Mouse (Mus musculus): ENCODE data around the gene Nptxr. TPM values are rescaled to one million over a fixed set of nuclear protein-coding genes. Genes with fewer than 3 reads are reported as not detected.

Gene Nptxr
- polyA plus RNA-seq, 1 experiment from 2014 or later = 1.2 TPM

DNA sequence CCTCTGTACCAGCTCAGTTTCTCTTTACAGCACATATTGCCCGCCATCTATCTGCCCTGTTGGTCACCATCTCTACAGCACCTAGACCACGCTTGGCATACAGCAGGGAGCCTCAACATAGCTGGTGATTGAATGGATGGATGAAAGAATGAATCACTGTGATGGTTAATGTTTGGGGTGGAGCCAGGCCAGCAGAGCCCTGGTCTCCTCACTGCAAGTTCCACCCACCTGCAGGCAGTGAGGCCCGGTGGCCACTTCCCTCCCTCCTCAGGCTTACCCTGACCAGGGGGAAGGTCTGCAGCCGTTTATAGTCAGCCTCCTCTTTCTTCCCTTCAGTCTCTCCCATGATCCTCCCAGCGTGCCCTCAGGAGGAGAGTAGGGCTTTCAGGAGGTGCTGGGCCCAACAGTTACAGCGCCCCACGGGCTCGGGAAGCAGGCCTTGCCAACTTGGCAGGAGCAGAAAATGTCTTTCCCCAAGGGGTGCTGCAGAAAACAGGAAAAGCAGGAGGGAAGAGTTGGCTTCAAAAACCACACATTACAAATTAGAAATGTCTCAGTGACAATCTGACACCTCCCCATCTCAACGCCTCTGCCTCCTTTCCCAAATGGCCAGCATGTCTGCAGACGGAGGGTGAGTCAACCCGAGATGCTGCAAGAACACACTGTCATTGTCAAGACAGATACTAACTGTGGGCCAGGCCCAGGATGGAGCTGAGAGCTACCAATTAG lies 39.9 kb downstream of the Nptxr start:
- no peak overlapping the region for H3K4me2 ChIP-seq (replicated peaks; ENCODE audit: low read depth, low read length)
- H3K9me3 ChIP-seq (ENCODE audit: low read length) = no peaks in the 10 kb centered on the region
- no peaks in the 10 kb centered on the region for H3K27me3 ChIP-seq (replicated peaks; ENCODE audit: insufficient read depth, low read length)
- H3K9ac ChIP-seq (replicated peaks; ENCODE audit: low read depth) = no peak overlapping the region
- 75% methylated on average over 11 of the region's 11 CpGs for WGBS
- no peak for ATAC-seq
- no peak overlapping the region for H3K4me3 ChIP-seq (ENCODE audit: low read depth, low read length)
- H3K4me1 ChIP-seq (ENCODE audit: insufficient read depth, low read depth, low read length) = peaks cover 16% of the 10 kb centered on the region; the same call in 1 of the 2 replicates
- DNase-seq (ENCODE audit: low spot score) = no peak
- no peak for TF ChIP-seq CTCF (IDR thresholded peaks at IDR 0.05)
- no peak for TF ChIP-seq EP300 (IDR thresholded peaks at IDR 0.05)
- H3K27ac ChIP-seq (ENCODE audit: low read length) = no peak overlapping the region
- H3K36me3 ChIP-seq (ENCODE audit: insufficient read depth, low read length) = no peaks in the 10 kb centered on the region

DNA sequence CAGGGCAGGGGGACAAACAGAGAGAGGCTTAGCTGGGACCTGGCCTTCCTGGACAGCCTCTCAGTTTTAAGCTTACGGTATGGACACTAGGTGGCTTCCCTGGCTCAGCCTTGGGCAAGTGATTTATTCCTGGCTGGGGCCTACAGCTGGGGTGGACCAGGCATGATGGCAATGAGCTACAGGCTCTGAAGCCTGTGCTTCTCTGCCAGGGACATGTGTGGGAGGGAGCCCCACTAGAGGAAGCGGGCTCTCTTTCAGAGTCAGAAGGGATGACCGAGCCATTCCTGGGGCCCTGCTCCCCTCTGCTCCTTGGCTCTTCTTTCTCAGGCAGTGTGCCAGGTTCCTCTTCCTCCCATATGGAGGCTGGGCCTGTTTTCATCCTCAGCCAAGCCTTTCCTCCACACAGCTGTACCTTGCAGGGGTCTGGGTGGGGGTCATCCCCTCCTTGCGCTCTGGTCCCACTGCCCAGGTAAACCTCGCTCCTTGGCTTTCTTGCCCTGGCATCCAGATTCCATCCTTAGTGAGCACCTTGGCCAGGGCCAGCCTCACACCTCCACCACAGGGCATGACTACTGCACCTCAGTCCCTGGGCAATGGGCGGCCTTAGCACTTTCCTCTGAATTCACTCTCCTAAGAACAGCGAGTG lies 40.8 kb downstream of the Nptxr start:
- ATAC-seq (no peak), DNase-seq (ENCODE audit: low spot score) (no peak)
- Histone ChIP-seq H3K9ac (replicated peaks; ENCODE audit: low read depth) (no peak overlapping the region), H3K4me2 (replicated peaks; ENCODE audit: low read depth, low read length) (no peak overlapping the region), H3K4me1 (ENCODE audit: insufficient read depth, low read depth, low read length) (peaks cover 13% of the 10 kb centered on the region; the same call in 1 of the 2 replicates), H3K27ac (ENCODE audit: low read length) (no peak overlapping the region), H3K27me3 (replicated peaks; ENCODE audit: insufficient read depth, low read length) (no peaks in the 10 kb centered on the region), H3K36me3 (ENCODE audit: insufficient read depth, low read length) (no peaks in the 10 kb centered on the region), H3K4me3 (ENCODE audit: low read depth, low read length) (no peak overlapping the region), H3K9me3 (ENCODE audit: low read length) (no peaks in the 10 kb centered on the region)
- TF ChIP-seq EP300 (IDR thresholded peaks at IDR 0.05) (no peak), CTCF (IDR thresholded peaks at IDR 0.05) (no peak)
- 87% methylated on average over 7 of the region's 7 CpGs for WGBS

DNA sequence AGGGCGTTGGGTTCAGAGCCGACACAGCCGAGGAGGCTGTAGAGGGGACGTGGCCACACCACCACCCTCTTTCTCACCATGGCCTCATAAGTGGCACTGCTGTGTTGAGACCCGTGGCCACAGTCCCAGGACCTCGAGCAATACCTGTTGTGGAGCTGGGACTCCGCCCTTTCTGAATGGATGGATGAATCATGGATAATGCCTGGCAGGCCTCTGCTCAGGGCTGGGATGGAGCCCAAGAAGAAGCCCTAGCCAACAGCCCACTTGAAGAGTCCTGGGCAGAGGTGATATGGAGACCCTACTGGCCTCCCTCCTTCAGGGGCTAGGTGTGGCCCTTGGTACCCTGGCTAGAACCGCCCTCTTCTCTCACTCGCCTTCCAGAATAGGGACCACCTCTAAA lies 41.6 kb downstream of the Nptxr start:
- H3K27ac ChIP-seq (ENCODE audit: low read length) = no peak overlapping the region
- ATAC-seq = no peak
- WGBS = 89% methylated on average over 9 of the region's 9 CpGs

DNA sequence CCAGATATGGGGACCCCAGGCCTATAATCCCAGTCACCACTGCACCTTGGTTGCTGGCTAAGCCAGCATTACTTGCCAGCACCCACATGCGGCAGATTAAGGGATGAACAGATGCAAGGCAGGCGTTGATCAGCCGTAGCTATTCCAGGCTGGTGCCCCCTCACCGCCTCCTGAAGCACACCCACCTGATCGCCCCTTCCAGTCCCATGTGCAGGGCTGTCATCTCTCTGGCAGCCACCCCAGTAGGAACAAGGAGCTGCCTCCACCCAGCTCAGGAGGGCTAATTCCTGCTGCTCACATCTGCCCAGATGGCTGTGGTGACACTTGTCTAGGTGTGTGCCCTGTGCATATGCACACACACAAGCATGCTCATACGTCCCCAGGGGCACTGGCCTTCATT lies 43.6 kb downstream of the Nptxr start:
- H3K36me3 ChIP-seq (ENCODE audit: insufficient read depth, low read length) = no peaks in the 10 kb centered on the region
- H3K27me3 ChIP-seq (replicated peaks; ENCODE audit: insufficient read depth, low read length) = no peaks in the 10 kb centered on the region
- no peak overlapping the region for H3K4me2 ChIP-seq (replicated peaks; ENCODE audit: low read depth, low read length)
- no peaks in the 10 kb centered on the region for H3K9me3 ChIP-seq (ENCODE audit: low read length)
- peaks cover 3% of the 10 kb centered on the region; the same call in 1 of the 2 replicates for H3K4me1 ChIP-seq (ENCODE audit: insufficient read depth, low read depth, low read length)
- no peak overlapping the region for H3K4me3 ChIP-seq (ENCODE audit: low read depth, low read length)
- DNase-seq (ENCODE audit: low spot score) (no peak), ATAC-seq (no peak)
- no peak overlapping the region for H3K27ac ChIP-seq (ENCODE audit: low read length)
- 85% methylated on average over 6 of the region's 6 CpGs for WGBS
- no peak for TF ChIP-seq CTCF (IDR thresholded peaks at IDR 0.05)
- no peak overlapping the region for H3K9ac ChIP-seq (replicated peaks; ENCODE audit: low read depth)

More for the DNA sequence above, 41.6 kb downstream of the Nptxr start:
- no peaks in the 10 kb centered on the region for H3K27me3 ChIP-seq (replicated peaks; ENCODE audit: insufficient read depth, low read length)
- no peak overlapping the region for H3K4me3 ChIP-seq (ENCODE audit: low read depth, low read length)
- no peak for TF ChIP-seq EP300 (IDR thresholded peaks at IDR 0.05)
- TF ChIP-seq CTCF (IDR thresholded peaks at IDR 0.05) = no peak
- H3K9me3 ChIP-seq (ENCODE audit: low read length) = no peaks in the 10 kb centered on the region
- peaks cover 7% of the 10 kb centered on the region; the same call in 1 of the 2 replicates for H3K4me1 ChIP-seq (ENCODE audit: insufficient read depth, low read depth, low read length)
- H3K4me2 ChIP-seq (replicated peaks; ENCODE audit: low read depth, low read length) = no peak overlapping the region
- no peak overlapping the region for H3K9ac ChIP-seq (replicated peaks; ENCODE audit: low read depth)
- DNase-seq (ENCODE audit: low spot score) = no peak
- no peaks in the 10 kb centered on the region for H3K36me3 ChIP-seq (ENCODE audit: insufficient read depth, low read length)

DNA sequence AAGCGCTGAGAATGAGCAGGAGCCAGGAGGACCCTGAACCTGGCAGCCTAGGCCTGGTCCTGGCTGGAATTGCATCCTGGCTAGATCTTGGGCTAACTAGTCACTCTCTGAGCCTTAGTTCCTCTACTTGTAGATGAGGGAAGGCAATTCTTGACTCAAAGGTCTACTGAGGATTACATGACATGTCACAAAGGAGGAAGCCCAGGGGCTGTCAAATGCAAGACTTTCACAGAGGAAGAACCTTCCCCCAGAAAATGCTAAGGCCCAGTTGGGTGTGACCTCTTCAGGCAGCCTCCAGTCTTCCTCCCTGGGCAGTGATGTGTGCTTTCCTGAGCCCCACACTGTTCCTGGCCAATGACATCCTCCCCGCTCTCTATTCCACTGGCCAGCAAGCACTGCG lies 47.4 kb downstream of the Nptxr start:
- ATAC-seq = no peak
- no peak for TF ChIP-seq CTCF (IDR thresholded peaks at IDR 0.05)
- TF ChIP-seq EP300 (IDR thresholded peaks at IDR 0.05) = no peak
- no peak overlapping the region for H3K9ac ChIP-seq (replicated peaks; ENCODE audit: low read depth)
- 83% methylated on average over 3 of the region's 3 CpGs for WGBS
- no peaks in the 10 kb centered on the region for H3K36me3 ChIP-seq (ENCODE audit: insufficient read depth, low read length)
- H3K9me3 ChIP-seq (ENCODE audit: low read length) = no peaks in the 10 kb centered on the region
- no peak overlapping the region for H3K4me2 ChIP-seq (replicated peaks; ENCODE audit: low read depth, low read length)
- 0 out of 2 replicates have a peak, but pooled peaks cover 3% of the 10 kb centered on the region for H3K4me1 ChIP-seq (ENCODE audit: insufficient read depth, low read depth, low read length)
- H3K27ac ChIP-seq (ENCODE audit: low read length) = peak overlapping the region; percentile 78; the same call in 1 of the 2 replicates
- no peak for DNase-seq (ENCODE audit: low spot score)
- no peaks in the 10 kb centered on the region for H3K27me3 ChIP-seq (replicated peaks; ENCODE audit: insufficient read depth, low read length)
- H3K4me3 ChIP-seq (ENCODE audit: low read depth, low read length) = no peak overlapping the region

DNA sequence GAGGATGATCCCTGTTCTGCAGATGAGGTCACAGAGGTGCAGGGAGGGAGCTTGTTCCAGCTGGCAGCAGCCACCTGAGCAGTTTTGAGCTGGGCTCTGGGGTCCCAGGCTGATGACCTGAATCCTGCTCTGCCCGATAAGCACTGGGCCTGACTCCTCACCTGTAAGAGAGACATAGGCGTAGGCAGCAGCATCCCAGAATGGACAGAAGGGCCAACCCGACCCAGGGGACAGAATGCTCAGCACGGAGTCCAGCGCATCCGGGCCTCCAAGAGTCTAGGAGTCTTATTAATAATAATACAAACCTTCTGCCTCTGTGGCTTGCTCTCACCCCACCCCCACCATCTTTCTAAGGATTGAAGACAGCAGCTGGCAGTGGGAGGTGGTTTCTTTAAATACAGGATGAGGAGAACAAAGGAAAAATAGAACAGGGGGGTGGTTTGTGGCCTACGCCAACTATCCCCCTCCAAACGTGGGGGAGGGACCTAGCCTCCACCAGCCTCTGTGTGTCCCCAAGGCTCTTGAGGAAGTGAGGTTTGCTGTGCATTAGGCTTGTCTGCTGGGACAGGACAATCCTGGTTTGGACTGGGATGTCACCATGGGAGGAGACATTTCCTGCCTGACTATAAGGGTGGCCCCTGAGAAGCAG lies 48.5 kb downstream of the Nptxr start:
- H3K9me3 ChIP-seq (ENCODE audit: low read length) = no peaks in the 10 kb centered on the region
- peak; percentile 77 for ATAC-seq

More for the DNA sequence above, 48.5 kb downstream of the Nptxr start:
- TF ChIP-seq CTCF (IDR thresholded peaks at IDR 0.05) (no peak), EP300 (IDR thresholded peaks at IDR 0.05) (no peak)
- whole genome bisulfite sequencing = 59% methylated on average over 8 of the region's 8 CpGs
- Histone ChIP-seq H3K36me3 (ENCODE audit: insufficient read depth, low read length) (no peaks in the 10 kb centered on the region), H3K4me2 (replicated peaks; ENCODE audit: low read depth, low read length) (no peak overlapping the region), H3K27me3 (replicated peaks; ENCODE audit: insufficient read depth, low read length) (no peaks in the 10 kb centered on the region), H3K4me3 (ENCODE audit: low read depth, low read length) (no peak overlapping the region), H3K9ac (replicated peaks; ENCODE audit: low read depth) (no peak overlapping the region), H3K27ac (ENCODE audit: low read length) (peak overlapping the region; percentile 78), H3K4me1 (ENCODE audit: insufficient read depth, low read depth, low read length) (0 out of 2 replicates have a peak, but pooled peaks cover 3% of the 10 kb centered on the region)
- peak; percentile 53 for DNase-seq (ENCODE audit: low spot score)

Data from lung, postnatal 0 days (tissue).